Mouse (Mus musculus): ENCODE measurements around the gene Gpatch3. TPM values are rescaled to one million over a fixed set of nuclear protein-coding genes. Genes with fewer than 3 reads are reported as not detected.
A peak's percentile ranks its signal among the peaks of the same experiment; 100 is the strongest.

The Gpatch3 gene
- polyA plus RNA-seq (2015; fragmentation: Nextera tagmentation; extraction: Ambion mirVana): 7.9 and 9.0 TPM in 2 replicates

DNA sequence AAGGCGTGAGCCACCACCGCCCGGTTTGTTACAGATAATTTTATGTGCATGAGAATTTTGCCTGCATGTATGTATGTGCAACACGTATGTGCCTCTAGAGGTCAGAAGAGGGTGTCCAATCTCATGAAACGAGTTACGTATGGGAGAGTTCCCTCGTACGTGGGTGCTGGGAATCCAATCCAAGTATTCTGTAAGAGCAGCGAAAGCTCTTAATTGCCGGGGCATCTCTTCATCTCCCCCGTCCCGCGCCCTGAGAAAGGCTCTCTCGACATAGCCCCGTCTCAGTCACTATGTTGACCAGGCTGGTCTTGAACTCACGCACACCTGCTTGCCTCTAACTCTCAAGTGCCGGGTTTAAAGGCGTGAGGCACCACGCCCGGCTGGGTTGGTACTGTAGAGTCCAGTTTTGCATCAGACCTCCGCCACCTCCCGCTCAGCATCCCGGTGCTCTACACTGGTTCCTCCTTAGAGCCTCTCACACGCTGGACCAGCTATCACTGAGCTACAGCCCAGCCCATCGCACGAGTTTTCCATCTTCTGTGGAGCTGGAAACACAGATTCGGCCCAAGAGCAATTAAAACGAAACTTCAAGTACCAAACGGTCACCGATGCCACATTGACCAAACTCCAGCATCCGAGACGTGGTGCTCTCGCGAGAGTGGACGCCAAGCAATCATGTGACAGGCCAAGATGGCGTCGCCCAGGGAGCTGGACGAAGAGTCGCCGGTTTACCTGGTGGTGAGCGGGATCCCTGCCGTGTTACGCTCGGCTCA lies at the start of gene Gpatch3:
Gpatch3 (plus strand) TSS at position 676 of the 773 bp plus-strand sequence.
- Histone ChIP-seq H3K9me3 (no peaks in the 10 kb centered on the region), H3K36me3 (peaks cover 13% of the 10 kb centered on the region), H3K9ac (replicated peaks) (peak within 1 kb of the TSS; percentile 80), H3K27me3 (no peaks in the 10 kb centered on the region), H3K4me2 (replicated peaks) (peak within 1 kb of the TSS; percentile 84), H3K27ac (replicated peaks) (peak within 1 kb of the TSS; percentile 86), H3K4me1 (peaks cover 16% of the 10 kb centered on the region), H3K4me3 (peak within 1 kb of the TSS; percentile 81)
- peak; percentile 92 for ATAC-seq (replicated peaks)
- 5% methylated on average over 44 of the region's 44 CpGs for WGBS

DNA sequence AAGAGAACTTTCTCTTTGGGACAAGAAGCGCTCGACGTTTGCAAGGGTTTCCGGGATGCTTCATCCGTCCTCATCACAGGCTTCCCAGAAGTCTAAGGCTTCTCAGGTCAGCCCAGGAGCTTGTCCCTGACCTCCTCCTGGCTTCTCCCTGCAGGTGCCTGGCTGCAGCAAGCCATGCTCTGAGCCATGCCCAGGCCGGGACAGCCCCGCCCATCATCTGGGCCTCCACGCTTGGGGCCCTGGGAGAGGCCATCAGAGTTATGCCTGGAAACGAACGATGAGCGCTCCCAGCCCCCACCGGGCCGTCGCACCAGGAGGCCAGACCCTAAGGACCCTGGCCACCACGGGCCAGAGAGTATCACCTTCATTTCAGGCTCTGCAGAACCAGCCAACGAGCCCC lies 46.8 kb upstream of the Gpatch3 start:
- Histone ChIP-seq H3K4me3 (no peak overlapping the region), H3K9me3 (no peaks in the 10 kb centered on the region), H3K4me1 (no peaks in the 10 kb centered on the region), H3K36me3 (peaks cover 34% of the 10 kb centered on the region), H3K4me2 (replicated peaks) (no peak overlapping the region), H3K9ac (replicated peaks) (no peak overlapping the region), H3K27me3 (no peaks in the 10 kb centered on the region), H3K27ac (replicated peaks) (no peak overlapping the region)
- ATAC-seq (replicated peaks): no peak
- 79% methylated on average over 16 of the region's 16 CpGs for WGBS

GRCm38 (mm10) chr4:133532777-133533176 lies 41.8 kb upstream of the Gpatch3 start:
- Histone ChIP-seq H3K4me1 (no peaks in the 10 kb centered on the region), H3K27me3 (no peaks in the 10 kb centered on the region), H3K4me2 (replicated peaks) (no peak overlapping the region), H3K27ac (replicated peaks) (no peak overlapping the region), H3K36me3 (peaks cover 64% of the 10 kb centered on the region), H3K4me3 (no peak overlapping the region), H3K9ac (replicated peaks) (no peak overlapping the region), H3K9me3 (no peaks in the 10 kb centered on the region)
- 87% methylated on average over 3 of the region's 3 CpGs for whole genome bisulfite sequencing
- ATAC-seq (replicated peaks): no peak

DNA sequence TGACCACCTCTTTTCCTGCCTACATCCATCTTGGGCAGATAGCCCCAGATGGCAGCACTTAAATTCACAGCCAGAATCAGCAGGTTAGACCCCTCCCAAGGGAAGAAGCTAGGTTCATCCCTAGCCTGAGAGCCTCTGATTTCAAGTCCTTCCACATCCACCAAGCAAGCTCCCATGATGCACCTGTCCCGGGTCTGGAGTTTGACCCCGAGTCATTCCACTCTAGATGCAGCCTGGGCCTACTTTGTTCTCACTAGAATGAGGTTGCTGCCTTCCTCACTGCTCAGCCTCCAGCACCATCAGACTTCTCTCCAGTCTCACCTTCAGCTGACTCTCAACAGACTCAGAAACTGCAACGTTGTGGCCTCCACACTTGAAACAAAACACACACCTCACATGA lies 38.5 kb upstream of the Gpatch3 start:
- Histone ChIP-seq H3K4me1 (no peaks in the 10 kb centered on the region), H3K9ac (replicated peaks) (no peak overlapping the region), H3K4me2 (replicated peaks) (no peak overlapping the region), H3K9me3 (no peaks in the 10 kb centered on the region), H3K27ac (replicated peaks) (no peak overlapping the region), H3K27me3 (no peaks in the 10 kb centered on the region), H3K36me3 (peaks cover 64% of the 10 kb centered on the region), H3K4me3 (no peak overlapping the region)
- 92% methylated on average over 3 of the region's 3 CpGs for WGBS
- no peak for ATAC-seq (replicated peaks)

GRCm38 (mm10) chr4:133536652-133537051 lies 37.9 kb upstream of the Gpatch3 start:
- Histone ChIP-seq H3K27ac (replicated peaks) (no peak overlapping the region), H3K9me3 (no peaks in the 10 kb centered on the region), H3K27me3 (no peaks in the 10 kb centered on the region), H3K36me3 (peaks cover 63% of the 10 kb centered on the region), H3K4me2 (replicated peaks) (no peak overlapping the region), H3K9ac (replicated peaks) (no peak overlapping the region), H3K4me3 (no peak overlapping the region), H3K4me1 (no peaks in the 10 kb centered on the region)
- no peak for ATAC-seq (replicated peaks)
- 91% methylated on average over 5 of the region's 5 CpGs for WGBS

DNA sequence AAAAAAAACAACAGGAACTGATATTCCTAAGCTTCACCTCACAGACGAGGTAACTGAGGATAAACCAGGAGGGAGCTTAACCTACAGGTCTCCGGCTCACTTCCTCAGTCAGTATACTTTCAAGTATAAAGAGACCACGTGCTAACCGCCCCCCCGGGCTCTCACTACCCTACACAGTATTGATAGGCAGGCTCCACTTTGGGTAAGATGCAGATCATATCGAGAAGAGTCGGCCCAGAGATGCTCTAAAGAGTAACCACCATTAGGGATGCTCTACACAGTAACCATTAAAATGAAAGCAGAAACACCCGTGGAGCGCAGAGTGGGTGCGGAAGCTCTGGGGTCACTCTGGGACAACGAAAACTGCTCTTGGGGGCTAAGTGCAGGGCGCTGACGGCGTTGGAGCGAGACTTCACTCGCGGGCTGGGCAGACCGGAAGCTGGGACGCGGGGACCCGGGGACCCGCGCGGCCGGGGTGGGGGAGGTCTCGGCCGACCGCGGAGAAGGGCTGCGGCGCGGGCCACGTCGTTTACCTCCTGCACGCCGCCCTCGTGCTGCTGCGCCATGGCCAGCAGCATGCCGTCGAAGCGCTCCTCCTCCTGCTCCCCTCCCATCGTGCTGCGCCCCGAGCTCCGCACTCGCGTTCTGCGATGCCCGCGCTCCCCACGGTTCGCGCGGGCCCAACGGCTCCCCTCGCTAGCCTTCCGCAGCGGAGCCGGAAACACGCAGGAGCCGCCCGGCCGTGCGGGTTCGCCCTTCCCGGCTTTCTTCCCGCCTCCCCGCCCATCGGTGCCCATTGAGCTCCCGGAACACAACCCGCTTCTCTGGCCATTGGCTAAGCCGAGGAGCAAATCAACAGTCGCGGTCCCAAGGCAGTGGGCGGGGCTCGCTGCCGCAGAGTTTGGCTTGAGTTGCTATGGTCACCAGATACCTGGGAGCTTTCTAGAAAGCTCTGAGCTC lies 29.0 kb upstream of the Gpatch3 start, which contains the start of gene Nudc:
Nudc (minus strand) TSS at position 725 of the 960 bp plus-strand sequence.
- Histone ChIP-seq H3K27ac (replicated peaks) (peak within 1 kb of the TSS; percentile 71), H3K9ac (replicated peaks) (peak within 1 kb of the TSS; percentile 76), H3K4me3 (peak within 1 kb of the TSS; percentile 67), H3K36me3 (peaks cover 12% of the 10 kb centered on the region; the same call in 1 of the 2 replicates), H3K4me1 (peaks cover 22% of the 10 kb centered on the region), H3K4me2 (replicated peaks) (peak within 1 kb of the TSS; percentile 70), H3K27me3 (no peaks in the 10 kb centered on the region), H3K9me3 (no peaks in the 10 kb centered on the region)
- WGBS: under 1% methylated on average over 75 of the region's 77 CpGs
- peak; percentile 99 for ATAC-seq (replicated peaks)

GRCm38 (mm10) chr4:133552029-133552428 lies 22.5 kb upstream of the Gpatch3 start:
- Histone ChIP-seq H3K9me3 (no peaks in the 10 kb centered on the region), H3K4me1 (no peaks in the 10 kb centered on the region), H3K4me3 (no peak overlapping the region), H3K27me3 (0 out of 2 replicates have a peak, but pooled peaks cover 9% of the 10 kb centered on the region), H3K36me3 (no peaks in the 10 kb centered on the region), H3K27ac (replicated peaks) (no peak overlapping the region), H3K9ac (replicated peaks) (no peak overlapping the region), H3K4me2 (replicated peaks) (no peak overlapping the region)
- 62% methylated on average over 1 of the region's 1 CpGs for WGBS
- no peak for ATAC-seq (replicated peaks)

DNA sequence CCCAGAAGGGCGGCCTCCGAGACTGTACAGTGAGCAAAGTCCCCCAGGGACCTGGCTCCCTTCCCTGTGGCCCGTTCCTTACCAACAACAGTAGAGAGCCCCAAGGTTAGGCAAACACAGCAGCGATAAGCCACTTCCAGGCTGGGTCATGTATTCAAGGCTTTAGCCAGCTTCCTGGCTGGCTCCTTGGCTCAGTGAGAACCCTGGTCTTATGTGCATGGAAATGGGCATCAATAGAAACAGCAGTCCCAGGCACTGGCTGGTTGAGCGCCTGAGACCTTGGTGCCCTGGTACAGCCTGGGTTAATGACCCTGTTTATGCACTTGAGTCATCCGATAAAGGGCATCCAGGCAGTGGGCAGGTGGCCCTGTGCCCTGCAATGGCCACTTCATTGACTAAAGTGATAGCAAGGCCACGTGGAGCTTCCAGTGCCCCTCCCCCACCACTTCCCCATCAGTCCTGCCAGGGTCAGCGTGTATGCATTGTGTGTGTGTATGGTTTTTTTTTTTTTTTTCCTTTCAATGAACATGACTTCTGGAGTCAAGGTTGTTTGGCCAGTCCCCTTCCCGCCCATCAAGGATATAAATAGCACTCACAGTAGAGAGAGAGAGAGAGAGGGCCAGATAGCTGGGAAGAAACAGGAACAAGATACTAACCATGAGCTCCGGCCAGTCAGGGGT lies 21.6 kb upstream of the Gpatch3 start, which contains the start of gene Nr0b2:
Nr0b2 (plus strand) TSS at position 609 of the 680 bp plus-strand sequence.
- WGBS: 79% methylated on average over 10 of the region's 10 CpGs
- H3K27me3 ChIP-seq: 0 out of 2 replicates have a peak, but pooled peaks cover 9% of the 10 kb centered on the region

GRCm38 (mm10) chr4:133553448-133554330 lies 20.9 kb upstream of the Gpatch3 start:
- no peaks in the 10 kb centered on the region for H3K36me3 ChIP-seq
- WGBS: 80% methylated on average over 19 of the region's 19 CpGs
- ATAC-seq (replicated peaks): no peak
- H3K27me3 ChIP-seq: 0 out of 2 replicates have a peak, but pooled peaks cover 9% of the 10 kb centered on the region
- H3K4me2 ChIP-seq (replicated peaks): no peak overlapping the region
- H3K4me3 ChIP-seq: no peak overlapping the region
- H3K9me3 ChIP-seq: no peaks in the 10 kb centered on the region
- H3K4me1 ChIP-seq: no peaks in the 10 kb centered on the region
- H3K9ac ChIP-seq (replicated peaks): no peak overlapping the region
- no peak overlapping the region for H3K27ac ChIP-seq (replicated peaks)

More for the DNA sequence above, 21.6 kb upstream of the Gpatch3 start, which contains the start of gene Nr0b2:
- no peak within 1 kb of the TSS for H3K9ac ChIP-seq (replicated peaks)
- H3K4me3 ChIP-seq: no peak within 1 kb of the TSS
- no peak within 1 kb of the TSS for H3K27ac ChIP-seq (replicated peaks)
- no peak within 1 kb of the TSS for H3K4me2 ChIP-seq (replicated peaks)
- no peaks in the 10 kb centered on the region for H3K4me1 ChIP-seq
- no peaks in the 10 kb centered on the region for H3K36me3 ChIP-seq
- no peaks in the 10 kb centered on the region for H3K9me3 ChIP-seq
- ATAC-seq (replicated peaks): no peak

- no peak overlapping the region for H3K27ac ChIP-seq (replicated peaks)
- H3K36me3 ChIP-seq: no peaks in the 10 kb centered on the region
- no peak overlapping the region for H3K9ac ChIP-seq (replicated peaks)
- ATAC-seq (replicated peaks): no peak
- H3K9me3 ChIP-seq: no peaks in the 10 kb centered on the region
- WGBS: 45% methylated on average over 10 of the region's 10 CpGs
- no peak overlapping the region for H3K4me3 ChIP-seq
- 0 out of 2 replicates have a peak, but pooled peaks cover 9% of the 10 kb centered on the region for H3K27me3 ChIP-seq
- no peak overlapping the region for H3K4me2 ChIP-seq (replicated peaks)
- no peaks in the 10 kb centered on the region for H3K4me1 ChIP-seq
These were observed 17.4 kb upstream of the Gpatch3 start for GRCm38 (mm10) chr4:133557041-133557717.

Data from forebrain, embryonic 15.5 days (tissue).